Mouse (Mus musculus) leukemia stem cell, adult 10-12 weeks (primary cell): Measurements from ENCODE around the gene Gm5771. TPM values are rescaled to one million over a fixed set of nuclear protein-coding genes. Genes with fewer than 3 reads are reported as not detected.

Experiments
- polyA plus RNA-seq: library from polyadenylated mRNA; stranded (reverse); fragments of >175 nt; gene quantifications from 2 replicates; pipeline ENCODE4 v1.2.3, GENCODE M21; 2012; ENCODE audit warnings: low replicate concordance

The Gm5771 gene
- not detected in 2 replicates for polyA plus RNA-seq

GRCm38 (mm10) chr6:41392056-41392455, at the start of gene Gm5771:
Gene Gm5771 (plus strand): TSS chr6:41392356.

GRCm38 (mm10) chr6:41353932-41354331, 38.2 kb upstream of the Gm5771 start, which contains the start of gene Try10:
Gene Try10 (plus strand): TSS chr6:41354105.

GRCm38 (mm10) chr6:41377578-41377977, 14.6 kb upstream of the Gm5771 start, which contains the start of gene Prss3:
Gene Prss3 (minus strand): TSS chr6:41377678.

GRCm38 (mm10) chr6:41446045-41446444, 53.9 kb downstream of the Gm5771 start, which contains the start of gene Gm10334:
Gene Gm10334 (minus strand): TSS chr6:41446145.

Other genes with a start within 250 kb of the Gm5771 start
- gene Try4, start 90.1 kb upstream of the Gm5771 start, polyA plus RNA-seq = not detected in 2 replicates
- gene Try5, start 75.5 kb upstream of the Gm5771 start, polyA plus RNA-seq = not detected in 2 replicates
- gene Try10, start 38.3 kb upstream of the Gm5771 start, polyA plus RNA-seq = not detected in 2 replicates
- gene Prss3, start 14.7 kb upstream of the Gm5771 start, polyA plus RNA-seq = not detected in 2 replicates
- gene Gm10334, start 53.8 kb downstream of the Gm5771 start, polyA plus RNA-seq = not detected in 2 replicates
- gene Prss1, start 66.6 kb downstream of the Gm5771 start, polyA plus RNA-seq = not detected in 2 replicates
- not detected in 2 replicates for gene Prss2, start 129.4 kb downstream of the Gm5771 start, polyA plus RNA-seq
- 1.2 and 8.3 TPM in 2 replicates for gene Ephb6, start 213.1 kb downstream of the Gm5771 start, polyA plus RNA-seq
- not detected in 2 replicates for gene Trpv6, start 244.0 kb downstream of the Gm5771 start, polyA plus RNA-seq